Mouse (Mus musculus) embryonic facial prominence, embryonic 10.5 days (tissue): ENCODE measurements around the gene Psme2. TPM values are rescaled to one million over a fixed set of nuclear protein-coding genes. Genes with fewer than 3 reads are reported as not detected.
A peak's percentile ranks its signal among the peaks of the same experiment; 100 is the strongest.

ENCODE experiments used
- DNase-seq: peaks from one replicate; pipeline ENCODE4 v3.0.0-alpha.2; 2017; ENCODE audit warnings: low spot score
- H3K27ac ChIP-seq: fragments of 300-500 bp; sonication (generic); replicated peaks from 2 replicates; pipeline ENCODE4 v1.5.1; 2016; ENCODE audit warnings: mild to moderate bottlenecking
- H3K27me3 ChIP-seq: fragments of 300-500 bp; sonication (generic); replicated peaks from 2 replicates; pipeline ENCODE4 v1.6.1; 2016; ENCODE audit warnings: low read depth, mild to moderate bottlenecking; ENCODE audit not compliant: poor library complexity, severe bottlenecking
- H3K36me3 ChIP-seq: fragments of 300-500 bp; sonication (generic); replicated peaks from 2 replicates; pipeline ENCODE4 v1.6.1; 2016; ENCODE audit warnings: mild to moderate bottlenecking, moderate library complexity
- H3K4me1 ChIP-seq: fragments of 300-500 bp; sonication (generic); 2 replicates; pipeline ENCODE4 v1.6.1; 2016
- H3K4me3 ChIP-seq: fragments of 300-500 bp; sonication (generic); 2 replicates; pipeline ENCODE4 v1.5.1; 2016; ENCODE audit warnings: mild to moderate bottlenecking, moderate library complexity
- H3K9me3 ChIP-seq: fragments of 300-500 bp; sonication (generic); 2 replicates; pipeline ENCODE4 v1.6.1; 2016; ENCODE audit warnings: mild to moderate bottlenecking
- WGBS: fragments of 180-500 bp; shearing (Covaris S2); methylation state at CpG from one replicate; pipeline ENCODE4 v1.1.7; 2016; 5-methylcytosine and 5-hydroxymethylcytosine counted together
- polyA plus RNA-seq: library from polyadenylated mRNA; unstranded; fragments of >200 nt; fragmentation: Nextera tagmentation; extraction: Ambion mirVana; gene quantifications from 2 replicates; pipeline ENCODE4 v1.2.1, GENCODE M21; 2016

The Psme2 gene
- polyA plus RNA-seq, 1 experiment from 2014 or later = 186 TPM

DNA sequence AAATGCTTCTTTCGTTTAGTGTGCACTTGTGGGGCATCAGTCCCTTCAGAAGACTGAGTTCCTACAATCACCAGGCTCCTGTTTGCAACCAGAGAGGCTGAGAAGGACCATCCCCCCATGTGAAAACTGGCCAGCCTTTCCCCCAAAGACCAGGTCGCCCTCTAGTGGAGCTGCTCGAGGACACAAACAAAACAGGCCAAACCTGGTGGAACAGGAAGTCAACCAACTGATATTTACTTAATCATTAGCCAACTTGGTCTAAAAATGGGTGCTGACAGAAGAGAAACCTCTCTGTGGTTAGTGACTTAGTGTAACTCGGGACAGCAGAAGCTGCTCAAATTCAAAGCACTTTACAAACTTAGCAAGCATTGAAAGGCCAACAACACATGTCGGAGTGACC lies 33.9 kb downstream of the Psme2 start:
- H3K4me1 ChIP-seq = peaks cover 21% of the 10 kb centered on the region
- WGBS = 29% methylated on average over 5 of the region's 5 CpGs
- no peaks in the 10 kb centered on the region for H3K9me3 ChIP-seq
- no peak overlapping the region for H3K4me3 ChIP-seq
- no peaks in the 10 kb centered on the region for H3K36me3 ChIP-seq
- no peak overlapping the region for H3K27ac ChIP-seq
- DNase-seq = peak; percentile 77
- H3K27me3 ChIP-seq = no peaks in the 10 kb centered on the region

DNA sequence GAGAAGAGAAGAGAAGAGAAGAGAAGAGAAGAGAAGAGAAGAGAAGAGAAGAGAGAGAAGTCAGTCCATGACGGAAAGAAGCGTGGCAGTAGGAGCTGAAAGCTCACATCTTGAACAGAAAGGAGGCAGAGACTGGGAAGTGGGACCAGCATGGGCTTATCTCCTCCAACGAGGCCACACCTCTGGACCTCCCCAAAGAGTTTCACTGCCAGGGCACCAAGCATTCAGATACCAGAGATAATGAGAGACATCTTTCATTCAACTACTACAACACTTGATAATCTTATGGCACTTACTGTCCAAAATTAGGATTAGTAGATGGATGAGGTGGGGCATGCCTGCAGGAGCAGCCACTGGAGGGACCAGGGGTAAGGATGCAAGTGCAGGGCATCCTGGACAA lies 35.1 kb downstream of the Psme2 start:
- Histone ChIP-seq H3K9me3 (no peaks in the 10 kb centered on the region), H3K36me3 (no peaks in the 10 kb centered on the region), H3K4me3 (no peak overlapping the region), H3K27ac (no peak overlapping the region), H3K27me3 (no peaks in the 10 kb centered on the region), H3K4me1 (peaks cover 10% of the 10 kb centered on the region)
- no peak for DNase-seq
- WGBS = 81% methylated on average over 3 of the region's 3 CpGs

DNA sequence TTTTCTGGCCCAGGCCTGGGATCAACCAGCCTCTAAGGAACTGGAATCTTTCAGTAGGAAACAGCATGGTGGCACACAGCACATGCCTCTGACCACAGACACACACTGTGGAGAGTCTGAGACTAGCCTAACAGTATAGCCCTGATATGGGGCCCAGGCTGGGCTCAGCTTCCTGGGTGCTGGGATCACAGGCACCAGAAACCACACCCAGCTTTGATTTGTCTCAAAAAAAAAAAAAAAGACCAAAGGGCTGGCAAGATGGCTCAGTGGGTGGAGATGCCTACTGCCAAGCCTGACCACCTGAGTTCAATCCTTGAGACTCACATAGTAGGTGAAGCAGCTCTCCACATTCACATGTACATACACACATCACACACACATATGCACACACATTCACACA lies 36.3 kb downstream of the Psme2 start:
- no peaks in the 10 kb centered on the region for H3K9me3 ChIP-seq
- no peaks in the 10 kb centered on the region for H3K27me3 ChIP-seq
- no peak overlapping the region for H3K4me3 ChIP-seq
- no peak overlapping the region for H3K27ac ChIP-seq
- DNase-seq = no peak
- H3K4me1 ChIP-seq = peaks cover 10% of the 10 kb centered on the region
- no peaks in the 10 kb centered on the region; the same call in 1 of the 2 replicates for H3K36me3 ChIP-seq

DNA sequence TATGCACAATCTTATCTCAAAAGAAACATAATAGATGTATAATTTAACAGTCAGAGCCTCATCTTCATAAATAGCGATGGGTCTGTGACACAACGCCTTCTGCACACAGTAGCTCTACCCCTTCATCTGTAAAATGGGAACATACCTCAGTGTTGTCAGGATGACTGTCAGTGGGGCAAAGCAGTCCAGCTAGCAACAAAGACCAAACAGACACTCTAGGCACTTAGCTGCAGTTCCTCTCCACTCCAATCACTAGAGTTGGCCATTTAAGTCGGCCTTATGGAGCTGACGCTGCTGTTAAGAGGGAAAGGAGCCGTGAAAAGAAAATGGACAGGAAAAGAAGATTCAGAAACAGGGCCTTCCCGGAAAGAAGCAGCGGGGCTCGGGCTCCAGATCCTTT lies 39.1 kb downstream of the Psme2 start:
- Histone ChIP-seq H3K9me3 (no peaks in the 10 kb centered on the region), H3K4me3 (no peak overlapping the region), H3K27ac (no peak overlapping the region), H3K27me3 (no peaks in the 10 kb centered on the region), H3K4me1 (peaks cover under 1% of the 10 kb centered on the region; the same call in 1 of the 2 replicates), H3K36me3 (peaks cover 28% of the 10 kb centered on the region)
- DNase-seq = no peak
- WGBS = 91% methylated on average over 8 of the region's 8 CpGs

DNA sequence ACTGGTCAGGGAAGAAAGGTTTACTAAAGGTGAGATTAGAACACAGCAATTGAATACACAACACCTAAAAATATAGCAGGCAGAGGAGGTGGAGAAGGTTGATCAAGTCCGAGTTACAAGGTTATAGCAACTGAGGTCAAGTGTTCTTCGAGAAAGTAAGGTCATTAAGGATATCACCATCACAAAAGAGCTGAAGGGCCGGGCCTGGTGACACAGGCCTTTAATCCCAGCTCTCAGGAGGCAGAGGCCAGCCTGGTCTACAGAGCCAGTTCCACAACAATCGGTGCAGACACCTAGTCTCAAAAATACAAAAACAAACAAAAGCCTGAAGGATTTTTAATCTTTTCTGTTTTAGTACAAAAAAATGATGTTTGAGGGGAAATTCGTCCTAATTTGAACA lies 39.6 kb downstream of the Psme2 start:
- Histone ChIP-seq H3K9me3 (no peaks in the 10 kb centered on the region), H3K36me3 (peaks cover 31% of the 10 kb centered on the region), H3K4me3 (no peak overlapping the region), H3K27ac (no peak overlapping the region), H3K27me3 (no peaks in the 10 kb centered on the region), H3K4me1 (no peaks in the 10 kb centered on the region)
- 74% methylated on average over 5 of the region's 5 CpGs for WGBS
- DNase-seq = no peak

DNA sequence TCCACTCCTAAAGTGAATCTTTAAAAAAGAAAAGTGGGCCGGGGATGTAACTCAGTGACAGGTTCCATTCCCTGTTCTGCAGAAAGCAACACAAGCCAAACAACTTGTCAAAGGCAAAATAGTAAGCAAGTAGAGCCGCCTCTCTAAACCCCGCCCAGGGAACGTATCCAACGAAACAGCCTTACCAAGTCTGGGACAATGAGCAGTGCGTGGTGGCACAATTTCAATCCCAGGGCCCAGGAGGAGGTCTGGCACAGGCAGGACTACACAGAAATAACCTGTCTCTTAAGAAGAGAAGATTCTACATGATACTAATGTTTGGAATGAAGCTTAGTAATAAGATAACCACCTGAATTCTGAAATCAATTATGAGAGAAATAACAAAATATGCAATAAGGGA lies 40.7 kb downstream of the Psme2 start:
- WGBS = 88% methylated on average over 6 of the region's 6 CpGs

DNA sequence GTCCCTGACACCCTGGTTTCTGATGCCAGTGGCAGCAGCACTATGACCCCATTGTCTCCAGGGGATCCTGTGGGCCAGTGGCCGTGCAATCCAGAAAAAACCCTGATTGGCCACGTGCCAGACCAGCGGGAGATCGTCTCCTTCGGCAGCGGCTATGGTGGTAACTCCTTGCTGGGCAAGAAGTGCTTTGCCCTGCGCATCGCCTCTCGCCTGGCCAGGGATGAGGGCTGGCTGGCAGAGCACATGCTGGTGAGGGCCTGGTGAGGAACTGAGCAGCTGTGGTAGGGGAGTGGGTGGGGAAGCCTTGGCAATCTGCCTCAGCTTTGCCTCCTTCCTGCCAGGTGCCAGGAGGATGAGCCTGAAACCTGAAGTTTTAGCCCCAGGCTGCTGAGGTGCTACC lies 46.6 kb downstream of the Psme2 start:
- Histone ChIP-seq H3K27me3 (no peaks in the 10 kb centered on the region), H3K9me3 (no peaks in the 10 kb centered on the region), H3K27ac (no peak overlapping the region), H3K36me3 (peaks cover 66% of the 10 kb centered on the region), H3K4me1 (peaks cover 21% of the 10 kb centered on the region), H3K4me3 (no peak overlapping the region)
- WGBS = 94% methylated on average over 9 of the region's 9 CpGs
- DNase-seq = no peak

More for the DNA sequence above, 40.7 kb downstream of the Psme2 start:
- no peaks in the 10 kb centered on the region for H3K9me3 ChIP-seq
- no peak for DNase-seq
- H3K4me3 ChIP-seq = no peak overlapping the region
- no peaks in the 10 kb centered on the region for H3K27me3 ChIP-seq
- H3K4me1 ChIP-seq = no peaks in the 10 kb centered on the region
- H3K27ac ChIP-seq = no peak overlapping the region
- peaks cover 41% of the 10 kb centered on the region for H3K36me3 ChIP-seq

DNA sequence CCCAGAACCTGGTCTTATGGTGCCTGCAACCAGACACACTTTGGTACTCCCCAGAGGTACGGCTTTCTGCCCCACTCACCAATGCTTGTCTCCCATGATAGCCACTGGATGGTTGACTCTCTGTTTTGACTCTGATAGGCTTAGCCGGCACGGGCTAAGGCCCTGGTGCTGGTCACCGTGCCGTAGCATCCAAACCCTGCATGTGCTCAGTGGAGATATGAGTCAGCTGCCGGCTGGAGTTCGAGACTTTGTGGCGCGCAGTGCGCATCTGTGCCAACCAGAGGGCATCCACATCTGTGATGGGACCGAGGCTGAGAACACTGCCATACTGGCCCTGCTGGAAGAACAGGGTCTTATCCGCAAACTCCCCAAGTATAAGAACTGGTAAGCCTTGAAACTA lies 48.6 kb downstream of the Psme2 start:
- H3K27me3 ChIP-seq = 0 out of 2 replicates have a peak, but pooled peaks cover 6% of the 10 kb centered on the region
- H3K9me3 ChIP-seq = no peaks in the 10 kb centered on the region
- DNase-seq = no peak
- H3K27ac ChIP-seq = no peak overlapping the region
- peaks cover 46% of the 10 kb centered on the region for H3K36me3 ChIP-seq
- H3K4me1 ChIP-seq = peaks cover 21% of the 10 kb centered on the region
- WGBS = 96% methylated on average over 12 of the region's 12 CpGs
- H3K4me3 ChIP-seq = no peak overlapping the region

DNA sequence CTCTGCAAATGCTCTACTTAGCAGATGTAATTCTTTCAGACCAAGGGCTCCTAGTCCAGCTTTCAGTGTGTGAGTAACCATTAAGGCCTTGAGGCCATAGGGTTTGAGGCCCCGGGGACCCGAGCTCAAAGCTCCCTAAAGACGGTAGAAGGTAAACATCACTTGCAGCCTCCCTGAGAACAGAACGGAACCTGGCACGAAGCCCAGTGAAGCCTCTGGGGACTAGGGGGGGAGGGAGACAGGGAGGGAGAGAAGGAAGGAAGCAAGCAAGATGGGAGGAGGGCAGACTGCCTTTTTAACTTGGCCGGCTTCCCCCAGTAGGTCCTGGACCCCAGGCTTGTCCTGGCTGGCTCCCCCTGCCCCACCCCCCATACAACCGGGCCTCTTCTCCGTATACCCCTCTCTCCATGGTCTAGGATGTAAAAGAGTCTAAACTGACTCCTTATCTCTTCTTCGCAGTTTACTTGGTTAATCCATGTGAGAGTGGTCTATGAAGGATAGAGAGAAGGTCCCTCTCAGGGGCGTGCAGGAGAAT lies 50.1 kb downstream of the Psme2 start:
- DNase-seq = peak; percentile 66
- 0 out of 2 replicates have a peak, but pooled peaks cover 6% of the 10 kb centered on the region for H3K27me3 ChIP-seq
- 6% methylated on average over 10 of the region's 10 CpGs for WGBS
- H3K4me3 ChIP-seq = peak overlapping the region; percentile 75
- H3K9me3 ChIP-seq = no peaks in the 10 kb centered on the region
- H3K27ac ChIP-seq = peak overlapping the region; percentile 88
- peaks cover 33% of the 10 kb centered on the region for H3K36me3 ChIP-seq
- peaks cover 21% of the 10 kb centered on the region for H3K4me1 ChIP-seq

DNA sequence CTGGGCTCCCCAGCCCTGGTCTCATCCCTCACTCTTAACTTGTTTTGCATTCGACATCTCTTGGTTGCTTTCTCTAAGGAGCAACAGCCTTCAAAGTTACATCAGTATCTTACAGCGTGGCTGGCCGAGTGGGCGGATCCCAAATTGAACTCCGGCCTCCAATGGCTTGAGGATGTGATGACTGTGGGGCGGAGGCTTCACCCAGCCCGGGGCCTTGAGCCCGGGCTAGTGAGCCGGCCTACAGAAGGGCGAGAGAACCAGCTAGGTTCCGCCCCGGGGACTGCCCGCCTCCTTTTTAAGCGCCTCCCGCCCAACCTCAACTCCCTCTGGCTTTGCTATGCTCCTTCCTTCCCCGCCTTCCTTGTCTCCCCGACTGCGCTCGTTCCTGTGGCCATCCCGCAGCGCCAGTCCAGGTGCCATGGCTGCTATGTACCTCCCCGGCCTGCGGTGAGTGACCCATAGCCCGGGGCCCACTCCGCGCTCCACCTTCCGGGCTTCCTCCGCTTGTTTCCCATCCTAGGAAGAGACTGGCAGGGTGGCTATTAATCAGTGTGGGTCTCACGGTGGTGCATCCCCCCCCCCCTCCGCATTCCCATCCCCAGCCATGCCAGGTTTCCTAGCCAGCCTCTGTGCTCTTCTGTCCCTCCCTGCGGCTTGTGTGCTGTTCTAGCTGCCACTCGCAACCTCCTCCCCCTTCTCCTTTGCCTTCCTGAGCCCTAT lies 50.7 kb downstream of the Psme2 start, which contains the start of gene Pck2:
TSS of gene Pck2 (plus strand) at position 200 of the 720 bp plus-strand sequence.
- H3K27me3 ChIP-seq = 0 out of 2 replicates have a peak, but pooled peaks cover 6% of the 10 kb centered on the region

More for the DNA sequence above, 50.7 kb downstream of the Psme2 start, which contains the start of gene Pck2:
- peaks cover 21% of the 10 kb centered on the region for H3K4me1 ChIP-seq
- H3K36me3 ChIP-seq = peaks cover 28% of the 10 kb centered on the region
- H3K4me3 ChIP-seq = peak within 1 kb of the TSS; percentile 75
- under 1% methylated on average over 32 of the region's 32 CpGs for WGBS
- no peaks in the 10 kb centered on the region for H3K9me3 ChIP-seq
- DNase-seq = peak; percentile 90
- H3K27ac ChIP-seq = peak within 1 kb of the TSS; percentile 88

Other genes with a start within 250 kb of the Psme2 start
- gene Dhrs4, start 112.4 kb downstream of the Psme2 start, polyA plus RNA-seq = 77.3 and 88.4 TPM in 2 replicates
- 3.4 and 3.5 TPM in 2 replicates for gene Carmil3, start 100.5 kb downstream of the Psme2 start, polyA plus RNA-seq
- gene Cpne6, start 80.7 kb downstream of the Psme2 start, polyA plus RNA-seq = 0.59 and 0.64 TPM in 2 replicates
- 0.05 TPM in 1 of 2 replicates, not detected in the other for gene Nrl, start 66.1 kb downstream of the Psme2 start, polyA plus RNA-seq
- gene Pck2, start 50.8 kb downstream of the Psme2 start, polyA plus RNA-seq = 20.7 and 23.6 TPM in 2 replicates
- 65.9 and 74.1 TPM in 2 replicates for gene Dcaf11, start 31.1 kb downstream of the Psme2 start, polyA plus RNA-seq
- gene A730061H03Rik, start 30.7 kb downstream of the Psme2 start, polyA plus RNA-seq = not detected in 2 replicates
- 0.62 and 1.1 TPM in 2 replicates for gene Fitm1, start 15.5 kb downstream of the Psme2 start, polyA plus RNA-seq
- gene Psme1, start 13.0 kb downstream of the Psme2 start, polyA plus RNA-seq = 105 and 108 TPM in 2 replicates
- gene Emc9, start 5.8 kb downstream of the Psme2 start, polyA plus RNA-seq = 6.0 and 6.6 TPM in 2 replicates
- 18.6 and 21.4 TPM in 2 replicates for gene Rnf31, start 595 bp upstream of the Psme2 start, polyA plus RNA-seq
- gene Irf9, start 12.5 kb upstream of the Psme2 start, polyA plus RNA-seq = 7.2 and 8.0 TPM in 2 replicates
- 6.5 and 7.1 TPM in 2 replicates for gene Rec8, start 26.9 kb upstream of the Psme2 start, polyA plus RNA-seq
- gene Ipo4, start 44.8 kb upstream of the Psme2 start, polyA plus RNA-seq = 118 and 126 TPM in 2 replicates
- 0.89 and 1.4 TPM in 2 replicates for gene Gm49378, start 46.8 kb upstream of the Psme2 start, polyA plus RNA-seq
- 78.3 and 79.3 TPM in 2 replicates for gene Tm9sf1, start 52.7 kb upstream of the Psme2 start, polyA plus RNA-seq
- gene Tssk4, start 59.1 kb upstream of the Psme2 start, polyA plus RNA-seq = 0.74 and 0.82 TPM in 2 replicates
- 62.1 and 66.3 TPM in 2 replicates for gene Mdp1, start 69.4 kb upstream of the Psme2 start, polyA plus RNA-seq
- gene Gmpr2, start 80.8 kb upstream of the Psme2 start, polyA plus RNA-seq = 60.7 and 64.7 TPM in 2 replicates
- gene Nedd8, start 81.0 kb upstream of the Psme2 start, polyA plus RNA-seq = 628 and 638 TPM in 2 replicates
- 65.8 and 69.2 TPM in 2 replicates for gene Tinf2, start 90.7 kb upstream of the Psme2 start, polyA plus RNA-seq
- 0.70 and 0.90 TPM in 2 replicates for gene Tgm1, start 122.8 kb upstream of the Psme2 start, polyA plus RNA-seq
- 29.7 and 35.3 TPM in 2 replicates for gene Rabggta, start 131.2 kb upstream of the Psme2 start, polyA plus RNA-seq
- 57.4 and 69.6 TPM in 2 replicates for gene Dhrs1, start 154.6 kb upstream of the Psme2 start, polyA plus RNA-seq
- gene Nop9, start 154.6 kb upstream of the Psme2 start, polyA plus RNA-seq = 59.1 and 64.5 TPM in 2 replicates
- gene Cideb, start 167.3 kb upstream of the Psme2 start, polyA plus RNA-seq = 0.16 TPM in 1 of 2 replicates, not detected in the other
- 0.13 and 0.39 TPM in 2 replicates for gene Ltb4r2, start 170.3 kb upstream of the Psme2 start, polyA plus RNA-seq
- 0.10 and 0.35 TPM in 2 replicates for gene Ltb4r1, start 174.8 kb upstream of the Psme2 start, polyA plus RNA-seq
- 10.7 and 11.4 TPM in 2 replicates for gene Adcy4, start 193.0 kb upstream of the Psme2 start, polyA plus RNA-seq
- 21.4 and 24.1 TPM in 2 replicates for gene Ripk3, start 197.8 kb upstream of the Psme2 start, polyA plus RNA-seq
- gene Nfatc4, start 232.0 kb upstream of the Psme2 start, polyA plus RNA-seq = 94.5 and 113 TPM in 2 replicates